Mouse (Mus musculus): ENCODE results near the gene Cmtm8. TPM values are rescaled to one million over a fixed set of nuclear protein-coding genes. Genes with fewer than 3 reads are reported as not detected.

Gene Cmtm8
- polyA plus RNA-seq (2016; fragmentation: Nextera tagmentation; extraction: Ambion mirVana): 13.2 and 14.9 TPM in 2 replicates

GRCm38 (mm10) chr9:114844017-114844662, at the start of gene Cmtm8:
Gene Cmtm8, minus strand, starts transcription at chr9:114844156.
- no peak within 1 kb of the TSS for H3K27ac ChIP-seq (replicated peaks)
- peak within 1 kb of the TSS; percentile 47 for H3K9ac ChIP-seq (replicated peaks)
- WGBS: under 1% methylated on average over 43 of the region's 43 CpGs
- peaks cover 8% of the 10 kb centered on the region for H3K4me1 ChIP-seq
- H3K36me3 ChIP-seq: no peaks in the 10 kb centered on the region
- no peaks in the 10 kb centered on the region for H3K9me3 ChIP-seq
- H3K27me3 ChIP-seq: peaks cover 48% of the 10 kb centered on the region
- peak; percentile 90 for ATAC-seq (ENCODE audit: low FRiP score, low read depth)
- H3K4me2 ChIP-seq (replicated peaks): peak within 1 kb of the TSS; percentile 97
- H3K4me3 ChIP-seq: peak within 1 kb of the TSS; percentile 62

GRCm38 (mm10) chr9:114892974-114893373, 49.0 kb upstream of the Cmtm8 start:
- Histone ChIP-seq H3K4me1 (no peaks in the 10 kb centered on the region), H3K36me3 (no peaks in the 10 kb centered on the region), H3K27ac (replicated peaks) (no peak overlapping the region), H3K9me3 (no peaks in the 10 kb centered on the region), H3K4me2 (replicated peaks) (no peak overlapping the region), H3K4me3 (no peak overlapping the region), H3K27me3 (no peaks in the 10 kb centered on the region), H3K9ac (replicated peaks) (no peak overlapping the region)
- ATAC-seq (ENCODE audit: low FRiP score, low read depth): no peak
- WGBS: 85% methylated on average over 11 of the region's 11 CpGs

GRCm38 (mm10) chr9:114890377-114890776, 46.4 kb upstream of the Cmtm8 start:
- Histone ChIP-seq H3K9ac (replicated peaks) (no peak overlapping the region), H3K36me3 (no peaks in the 10 kb centered on the region), H3K4me2 (replicated peaks) (no peak overlapping the region), H3K27me3 (no peaks in the 10 kb centered on the region), H3K9me3 (no peaks in the 10 kb centered on the region), H3K4me1 (no peaks in the 10 kb centered on the region), H3K27ac (replicated peaks) (no peak overlapping the region), H3K4me3 (no peak overlapping the region)
- 56% methylated on average over 7 of the region's 7 CpGs for WGBS
- no peak for ATAC-seq (ENCODE audit: low FRiP score, low read depth)

GRCm38 (mm10) chr9:114888856-114889407, 45.0 kb upstream of the Cmtm8 start:
- WGBS: 89% methylated on average over 5 of the region's 5 CpGs
- H3K27ac ChIP-seq (replicated peaks): no peak overlapping the region

GRCm38 (mm10) chr9:114887699-114888098, 43.7 kb upstream of the Cmtm8 start:
- Histone ChIP-seq H3K4me3 (no peak overlapping the region), H3K4me1 (no peaks in the 10 kb centered on the region), H3K9me3 (0 out of 2 replicates have a peak, but pooled peaks cover 3% of the 10 kb centered on the region), H3K27me3 (no peaks in the 10 kb centered on the region), H3K27ac (replicated peaks) (no peak overlapping the region), H3K4me2 (replicated peaks) (no peak overlapping the region), H3K36me3 (no peaks in the 10 kb centered on the region), H3K9ac (replicated peaks) (no peak overlapping the region)
- ATAC-seq (ENCODE audit: low FRiP score, low read depth): no peak
- 88% methylated on average over 3 of the region's 3 CpGs for WGBS

More at GRCm38 (mm10) chr9:114888856-114889407, 45.0 kb upstream of the Cmtm8 start:
- H3K9ac ChIP-seq (replicated peaks): no peak overlapping the region
- no peaks in the 10 kb centered on the region for H3K4me1 ChIP-seq
- 0 out of 2 replicates have a peak, but pooled peaks cover 2% of the 10 kb centered on the region for H3K9me3 ChIP-seq
- ATAC-seq (ENCODE audit: low FRiP score, low read depth): no peak
- no peak overlapping the region for H3K4me2 ChIP-seq (replicated peaks)
- no peak overlapping the region for H3K4me3 ChIP-seq
- H3K27me3 ChIP-seq: no peaks in the 10 kb centered on the region
- H3K36me3 ChIP-seq: no peaks in the 10 kb centered on the region

- Histone ChIP-seq H3K36me3 (no peaks in the 10 kb centered on the region), H3K27me3 (no peaks in the 10 kb centered on the region), H3K27ac (replicated peaks) (no peak overlapping the region), H3K4me3 (no peak overlapping the region), H3K4me1 (no peaks in the 10 kb centered on the region), H3K4me2 (replicated peaks) (no peak overlapping the region), H3K9me3 (0 out of 2 replicates have a peak, but pooled peaks cover 3% of the 10 kb centered on the region), H3K9ac (replicated peaks) (no peak overlapping the region)
- ATAC-seq (ENCODE audit: low FRiP score, low read depth): no peak
- 24% methylated on average over 8 of the region's 8 CpGs for WGBS
Measured at GRCm38 (mm10) chr9:114885991-114886662, 42.2 kb upstream of the Cmtm8 start.

GRCm38 (mm10) chr9:114885564-114885963, 41.6 kb upstream of the Cmtm8 start:
- Histone ChIP-seq H3K9ac (replicated peaks) (no peak overlapping the region), H3K4me1 (no peaks in the 10 kb centered on the region), H3K27me3 (no peaks in the 10 kb centered on the region), H3K9me3 (0 out of 2 replicates have a peak, but pooled peaks cover 3% of the 10 kb centered on the region), H3K4me2 (replicated peaks) (no peak overlapping the region), H3K36me3 (no peaks in the 10 kb centered on the region), H3K27ac (replicated peaks) (no peak overlapping the region), H3K4me3 (no peak overlapping the region)
- no peak for ATAC-seq (ENCODE audit: low FRiP score, low read depth)
- 88% methylated on average over 4 of the region's 4 CpGs for WGBS

GRCm38 (mm10) chr9:114881977-114882376, 38.0 kb upstream of the Cmtm8 start:
- Histone ChIP-seq H3K36me3 (no peaks in the 10 kb centered on the region), H3K4me3 (no peak overlapping the region), H3K27me3 (no peaks in the 10 kb centered on the region), H3K4me1 (no peaks in the 10 kb centered on the region), H3K9ac (replicated peaks) (no peak overlapping the region), H3K9me3 (0 out of 2 replicates have a peak, but pooled peaks cover 3% of the 10 kb centered on the region), H3K4me2 (replicated peaks) (no peak overlapping the region), H3K27ac (replicated peaks) (no peak overlapping the region)
- 79% methylated on average over 2 of the region's 2 CpGs for WGBS
- no peak for ATAC-seq (ENCODE audit: low FRiP score, low read depth)

- no peak for ATAC-seq (ENCODE audit: low FRiP score, low read depth)
- Histone ChIP-seq H3K4me1 (no peaks in the 10 kb centered on the region), H3K27me3 (peaks cover 3% of the 10 kb centered on the region; the same call in 1 of the 2 replicates), H3K36me3 (no peaks in the 10 kb centered on the region), H3K4me3 (no peak overlapping the region), H3K4me2 (replicated peaks) (no peak overlapping the region), H3K9me3 (no peaks in the 10 kb centered on the region), H3K27ac (replicated peaks) (no peak overlapping the region), H3K9ac (replicated peaks) (no peak overlapping the region)
- 81% methylated on average over 11 of the region's 11 CpGs for WGBS
Measured at GRCm38 (mm10) chr9:114855327-114855726, 11.4 kb upstream of the Cmtm8 start.

- H3K9me3 ChIP-seq: no peaks in the 10 kb centered on the region
- H3K4me3 ChIP-seq: no peak overlapping the region
- H3K27me3 ChIP-seq: peaks cover 3% of the 10 kb centered on the region; the same call in 1 of the 2 replicates
- 82% methylated on average over 9 of the region's 9 CpGs for WGBS
- H3K27ac ChIP-seq (replicated peaks): no peak overlapping the region
- no peaks in the 10 kb centered on the region for H3K4me1 ChIP-seq
- H3K4me2 ChIP-seq (replicated peaks): no peak overlapping the region
- no peaks in the 10 kb centered on the region for H3K36me3 ChIP-seq
- no peak overlapping the region for H3K9ac ChIP-seq (replicated peaks)
- no peak for ATAC-seq (ENCODE audit: low FRiP score, low read depth)
Measured at GRCm38 (mm10) chr9:114854686-114855085, 10.7 kb upstream of the Cmtm8 start.

- Histone ChIP-seq H3K9ac (replicated peaks) (no peak overlapping the region), H3K36me3 (no peaks in the 10 kb centered on the region), H3K4me3 (no peak overlapping the region), H3K4me1 (no peaks in the 10 kb centered on the region), H3K27ac (replicated peaks) (no peak overlapping the region), H3K9me3 (no peaks in the 10 kb centered on the region), H3K4me2 (replicated peaks) (no peak overlapping the region), H3K27me3 (peaks cover 3% of the 10 kb centered on the region; the same call in 1 of the 2 replicates)
- ATAC-seq (ENCODE audit: low FRiP score, low read depth): no peak
- WGBS: 86% methylated on average over 15 of the region's 15 CpGs
Measured at GRCm38 (mm10) chr9:114853336-114853735, 9.4 kb upstream of the Cmtm8 start.
